In genomic region chr11:109675208-109675607, GRCm38 (mm10) we compare ENCODE assay signal across 17 mouse cellular contexts.
"Had no signal": no experiment of that assay in that cellular context is flagged by ENCODE, and none has a peak within 500 bp of the region (broad histone marks: within the 10 kb centered on the region; RNA-seq: fewer than 3 reads in every experiment).

No protein-coding gene starts in this region.

- H3K27ac ChIP-seq: neural tube, embryonic 12.5 days; neural tube, embryonic 13.5 days; neural tube, embryonic 15.5 days; stomach, embryonic 15.5 days; stomach, postnatal 0 days had no signal

- H3K4me3 ChIP-seq: neural tube, embryonic 12.5 days; neural tube, embryonic 13.5 days; neural tube, embryonic 15.5 days; stomach, embryonic 15.5 days had no signal

- H3K27me3 ChIP-seq: neural tube, embryonic 12.5 days; neural tube, embryonic 13.5 days; neural tube, embryonic 15.5 days; stomach, embryonic 15.5 days had no signal

- H3K4me2 ChIP-seq: neural tube, embryonic 12.5 days; neural tube, embryonic 13.5 days; neural tube, embryonic 15.5 days; stomach, embryonic 15.5 days had no signal

- H3K36me3 ChIP-seq: stomach, embryonic 15.5 days had no signal

- H3K4me1 ChIP-seq: neural tube, embryonic 12.5 days had no signal

- H3K9me3 ChIP-seq: neural tube, embryonic 12.5 days; neural tube, embryonic 13.5 days; neural tube, embryonic 15.5 days; stomach, embryonic 15.5 days had no signal

- H3K9ac ChIP-seq: neural tube, embryonic 12.5 days; neural tube, embryonic 13.5 days; neural tube, embryonic 15.5 days; stomach, embryonic 15.5 days had no signal

- DNase-seq: retina, postnatal 1 day; right cerebral cortex, adult 18-20 months; right cerebral cortex, postnatal 14 days; right cerebral cortex, postnatal 25 days; right cerebral cortex, postnatal 4 days; spleen, adult 18-20 months; thymus, adult 18-20 months; thymus, adult 2 months; thymus, postnatal 14 days; thymus, postnatal 25 days; thymus, postnatal 36 days; thymus, postnatal 4 days had no signal
